Mouse (Mus musculus) heart, postnatal 0 days (tissue): Measurements from ENCODE around the gene Olfr517. TPM values are rescaled to one million over a fixed set of nuclear protein-coding genes. Genes with fewer than 3 reads are reported as not detected.

Experiments used
- ATAC-seq: fragments of 200-750 bp; cut with Nextera tagmentation; 2 replicates; pipeline ENCODE4 v1.8.0; 2017; ENCODE audit warnings: low read depth, moderate number of reproducible peaks, moderate library complexity; ENCODE audit not compliant: insufficient read depth
- DNase-seq: peaks from one replicate; pipeline ENCODE4 v3.0.0-alpha.2; 2016; ENCODE audit warnings: low spot score
- H3K27ac ChIP-seq: fragments of 300-500 bp; sonication (generic); 2 replicates; pipeline ENCODE4 v1.5.1; 2014; ENCODE audit warnings: low read depth, mild to moderate bottlenecking
- H3K27me3 ChIP-seq: fragments of 300-500 bp; sonication (generic); 2 replicates; pipeline ENCODE4 v1.6.1; 2014; ENCODE audit warnings: low read length, mixed read lengths; ENCODE audit not compliant: control insufficient read depth, insufficient read depth
- H3K36me3 ChIP-seq: fragments of 300-500 bp; sonication (generic); replicated peaks from 2 replicates; pipeline ENCODE4 v1.6.1; 2014; ENCODE audit warnings: low read length, mixed read lengths; ENCODE audit not compliant: control insufficient read depth, insufficient read depth
- H3K4me1 ChIP-seq: fragments of 300-500 bp; sonication (generic); 2 replicates; pipeline ENCODE4 v1.6.1; 2014; ENCODE audit warnings: antibody characterized with exemption; ENCODE audit not compliant: control insufficient read depth, insufficient read depth
- H3K4me2 ChIP-seq: fragments of 300-500 bp; sonication (generic); 2 replicates; pipeline ENCODE4 v1.6.1; 2014; ENCODE audit warnings: low read depth, mild to moderate bottlenecking, low read length, moderate library complexity
- H3K4me3 ChIP-seq: fragments of 300-500 bp; sonication (generic); 2 replicates; pipeline ENCODE4 v1.5.1; 2014; ENCODE audit warnings: low read depth, low read length
- H3K9ac ChIP-seq: fragments of 300-500 bp; sonication (generic); replicated peaks from 2 replicates; pipeline ENCODE4 v1.6.1; 2014; ENCODE audit warnings: low read depth, low read length, mixed read lengths
- H3K9me3 ChIP-seq: fragments of 300-500 bp; sonication (generic); replicated peaks from 2 replicates; pipeline ENCODE4 v1.6.1; 2016; ENCODE audit warnings: low read length; ENCODE audit not compliant: control insufficient read depth
- CTCF ChIP-seq: IDR thresholded peaks from 2 replicates; pipeline ENCODE4 v1.5.1; 2016; ENCODE audit warnings: antibody characterized with exemption, control low read depth, low read depth
- EP300 ChIP-seq: IDR thresholded peaks from 2 replicates; pipeline ENCODE4 v1.6.1; 2016; ENCODE audit warnings: antibody characterized with exemption, low read depth
- WGBS: fragments of 180-500 bp; shearing (Covaris S2); extraction: QIAGEN DNeasy Blood & Tissue Kit; methylation state at CpG from one replicate; pipeline ENCODE4 v1.1.7; 2014; 5-methylcytosine and 5-hydroxymethylcytosine counted together
- polyA plus RNA-seq: library from polyadenylated mRNA; unstranded; fragments of >200 nt; fragmentation: Nextera tagmentation; extraction: Ambion mirVana; gene quantifications from 2 replicates; pipeline ENCODE4 v1.2.1, GENCODE M21; 2015
- total RNA-seq: library from RNA; depleted of rRNA; stranded (reverse); fragments of >200 nt; gene quantifications from 2 replicates; pipeline ENCODE4 v1.2.3, GENCODE M21; 2014; ENCODE audit warnings: low replicate concordance; rRNA removed

Olfr517 gene
- total RNA-seq (not detected in 2 replicates), polyA plus RNA-seq (not detected in 2 replicates)

DNA sequence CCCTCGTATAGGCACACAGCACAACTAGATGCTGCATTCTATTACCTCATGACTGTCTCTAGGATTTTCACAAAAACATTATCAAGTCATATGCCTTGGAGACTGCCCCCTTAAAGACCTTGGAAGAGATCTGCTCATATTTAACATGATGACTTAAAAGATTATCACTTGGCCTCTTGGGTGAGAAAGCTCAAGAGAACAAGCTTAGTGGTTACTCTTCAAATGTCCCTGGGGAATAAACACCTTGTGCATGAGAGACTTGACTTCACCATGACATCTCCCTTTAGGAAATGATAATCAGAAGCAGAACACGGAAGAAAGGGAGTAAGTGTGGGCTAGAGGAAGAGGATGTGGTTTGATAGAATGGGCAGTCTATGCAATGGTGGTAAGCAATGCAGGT, at the start of gene Olfr517:
TSS of gene Olfr517 (minus strand) at position 101 of the 400 bp plus-strand sequence.
- H3K9ac ChIP-seq, result no peak within 1 kb of the TSS
- DNase-seq, result no peak
- no peaks in the 10 kb centered on the region for H3K36me3 ChIP-seq
- H3K9me3 ChIP-seq, result no peaks in the 10 kb centered on the region
- no peak within 1 kb of the TSS for H3K4me3 ChIP-seq
- H3K4me1 ChIP-seq, result no peaks in the 10 kb centered on the region
- no peak for ATAC-seq
- no peak within 1 kb of the TSS for H3K27ac ChIP-seq
- WGBS, result 31% methylated on average over 2 of the region's 2 CpGs
- TF ChIP-seq EP300, result no peak
- H3K4me2 ChIP-seq, result no peak within 1 kb of the TSS
- no peaks in the 10 kb centered on the region for H3K27me3 ChIP-seq

DNA sequence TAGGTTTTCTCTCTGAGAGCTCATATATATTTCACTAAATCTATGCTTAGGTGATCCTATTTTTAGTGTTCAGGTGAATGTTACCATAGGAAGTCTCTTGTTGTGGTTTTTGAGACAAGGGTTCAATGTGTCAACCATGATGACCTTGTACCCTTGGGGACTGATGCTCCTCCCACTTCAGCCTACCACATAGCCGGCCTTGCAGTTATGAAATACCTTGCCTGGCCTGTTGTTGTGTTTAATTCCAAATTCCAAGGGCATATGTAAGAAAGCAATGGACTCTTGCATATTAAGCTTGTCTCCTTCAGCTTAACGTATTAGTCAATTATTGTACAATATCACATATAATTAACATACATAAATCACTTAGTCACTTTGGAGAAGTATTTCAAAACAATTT, 31.8 kb upstream of the Olfr517 start:
- H3K4me2 ChIP-seq, result no peak overlapping the region
- no peak for ATAC-seq

DNA sequence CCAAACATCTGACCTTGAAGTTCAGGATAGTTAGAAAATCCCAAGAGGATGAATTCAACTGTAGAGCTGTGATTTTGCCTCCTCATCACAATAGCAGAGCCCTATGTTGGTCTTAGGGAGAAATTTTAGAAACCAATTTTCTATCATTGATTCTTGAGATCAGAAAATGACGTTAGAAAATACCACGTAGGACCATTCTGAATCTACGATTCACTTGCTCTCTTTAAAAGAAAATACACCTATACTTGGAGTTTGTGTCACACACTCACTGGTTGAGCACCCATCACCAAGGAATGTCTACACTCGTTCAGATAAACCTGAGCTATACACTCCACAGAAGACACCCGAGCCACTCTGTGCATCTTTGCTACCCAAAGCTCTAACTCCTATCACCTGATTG, 22.1 kb upstream of the Olfr517 start, which contains the start of gene Olfr519:
TSS of gene Olfr519 (minus strand) at position 101 of the 400 bp plus-strand sequence.
- ATAC-seq (no peak), DNase-seq (no peak)
- H3K9me3 ChIP-seq, result no peaks in the 10 kb centered on the region
- no peak within 1 kb of the TSS for H3K4me2 ChIP-seq
- WGBS, result 67% methylated on average over 5 of the region's 5 CpGs
- no peak within 1 kb of the TSS for H3K9ac ChIP-seq
- H3K4me3 ChIP-seq, result no peak within 1 kb of the TSS
- no peaks in the 10 kb centered on the region for H3K4me1 ChIP-seq
- no peaks in the 10 kb centered on the region for H3K27me3 ChIP-seq
- H3K27ac ChIP-seq, result no peak within 1 kb of the TSS
- TF ChIP-seq EP300 (no peak), CTCF (no peak)
- H3K36me3 ChIP-seq, result no peaks in the 10 kb centered on the region

More for the DNA sequence above, 31.8 kb upstream of the Olfr517 start:
- H3K9ac ChIP-seq, result no peak overlapping the region
- H3K36me3 ChIP-seq, result no peaks in the 10 kb centered on the region
- no peak overlapping the region for H3K27ac ChIP-seq
- H3K4me1 ChIP-seq, result no peaks in the 10 kb centered on the region
- DNase-seq, result no peak
- H3K9me3 ChIP-seq, result no peaks in the 10 kb centered on the region
- 68% methylated on average over 2 of the region's 2 CpGs for WGBS
- no peaks in the 10 kb centered on the region for H3K27me3 ChIP-seq
- TF ChIP-seq CTCF, result no peak
- TF ChIP-seq EP300, result no peak
- H3K4me3 ChIP-seq, result no peak overlapping the region

DNA sequence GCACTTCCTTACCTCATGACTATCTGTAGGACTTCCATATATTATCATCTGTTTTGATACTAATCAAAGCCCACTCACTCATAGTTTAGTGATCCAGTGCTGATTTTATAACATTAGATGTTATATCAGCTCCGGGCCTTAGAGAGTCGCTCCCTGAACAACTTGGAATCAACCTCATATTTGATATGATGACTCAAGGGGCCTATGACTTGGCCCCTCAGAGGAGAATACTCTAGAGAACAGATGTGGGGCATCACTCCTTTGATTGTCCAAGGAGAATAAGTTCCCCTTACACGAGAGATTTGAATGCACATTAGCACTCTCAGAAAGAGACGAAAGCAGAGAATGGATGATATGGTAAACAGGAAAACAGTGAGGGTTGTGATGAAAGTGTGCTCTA, 12.7 kb upstream of the Olfr517 start, which contains the start of gene Olfr518:
TSS of gene Olfr518 (minus strand) at position 101 of the 400 bp plus-strand sequence.
- Histone ChIP-seq H3K9ac (no peak within 1 kb of the TSS), H3K27me3 (no peaks in the 10 kb centered on the region)
- 60% methylated on average over 4 of the region's 4 CpGs for WGBS

DNA sequence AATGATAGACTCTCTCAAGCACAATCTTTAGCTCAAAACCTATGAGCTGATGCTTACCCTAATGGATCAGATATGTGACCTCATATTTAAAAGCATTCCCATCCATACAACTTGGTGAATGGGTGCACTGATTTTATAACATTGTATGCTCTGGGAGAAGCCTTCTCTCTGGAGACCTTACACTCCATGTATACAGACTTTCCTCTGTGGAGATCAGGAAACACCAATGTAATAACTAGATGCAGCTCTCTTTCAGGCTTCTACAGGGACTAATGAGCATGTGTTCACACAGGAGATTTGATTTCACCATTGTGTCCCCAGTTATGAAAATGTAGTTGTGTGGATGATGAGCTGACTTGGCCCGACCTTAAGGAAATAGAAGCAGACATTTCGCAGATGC, 21.8 kb downstream of the Olfr517 start, which contains the start of gene Olfr516:
TSS of gene Olfr516 (minus strand) at position 101 of the 400 bp plus-strand sequence.
- H3K4me1 ChIP-seq, result no peaks in the 10 kb centered on the region
- whole genome bisulfite sequencing, result 72% methylated on average over 2 of the region's 2 CpGs

More for the DNA sequence above, 12.7 kb upstream of the Olfr517 start, which contains the start of gene Olfr518:
- Histone ChIP-seq H3K4me2 (no peak within 1 kb of the TSS), H3K4me3 (no peak within 1 kb of the TSS), H3K9me3 (no peaks in the 10 kb centered on the region), H3K27ac (no peak within 1 kb of the TSS), H3K4me1 (no peaks in the 10 kb centered on the region), H3K36me3 (no peaks in the 10 kb centered on the region)
- DNase-seq (no peak), ATAC-seq (no peak)
- TF ChIP-seq CTCF (no peak), EP300 (no peak)

DNA sequence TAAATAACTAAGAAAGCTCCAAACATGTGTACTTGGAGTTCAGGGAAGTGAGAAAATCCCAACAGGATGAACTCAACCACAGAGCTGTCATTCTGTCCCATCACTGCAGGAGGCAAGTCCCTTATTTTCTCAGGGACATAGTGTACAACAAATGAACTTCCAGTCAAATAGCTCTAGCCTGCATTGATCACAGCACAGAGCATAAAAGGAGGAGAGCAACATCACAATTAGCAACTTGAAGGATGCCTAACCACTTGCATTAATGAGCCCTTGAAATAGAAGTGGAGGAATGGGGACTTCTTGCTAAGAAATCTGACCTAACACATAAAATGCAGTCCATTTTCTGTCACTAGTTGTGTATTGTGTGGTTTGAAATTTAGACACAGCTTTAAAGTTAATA, 46.3 kb downstream of the Olfr517 start, which contains the start of gene Olfr514:
TSS of gene Olfr514 (minus strand) at position 101 of the 400 bp plus-strand sequence.
- DNase-seq (no peak), ATAC-seq (no peak)
- Histone ChIP-seq H3K27me3 (no peaks in the 10 kb centered on the region), H3K4me3 (no peak within 1 kb of the TSS), H3K27ac (no peak within 1 kb of the TSS), H3K9ac (no peak within 1 kb of the TSS), H3K4me2 (no peak within 1 kb of the TSS), H3K36me3 (no peaks in the 10 kb centered on the region), H3K4me1 (no peaks in the 10 kb centered on the region), H3K9me3 (0 out of 2 replicates have a peak, but pooled peaks cover 4% of the 10 kb centered on the region)
- TF ChIP-seq CTCF (no peak), EP300 (no peak)

More for the DNA sequence above, 21.8 kb downstream of the Olfr517 start, which contains the start of gene Olfr516:
- no peak within 1 kb of the TSS for H3K9ac ChIP-seq
- no peaks in the 10 kb centered on the region for H3K36me3 ChIP-seq
- DNase-seq, result no peak
- no peaks in the 10 kb centered on the region for H3K27me3 ChIP-seq
- TF ChIP-seq CTCF, result no peak
- TF ChIP-seq EP300, result no peak
- no peak within 1 kb of the TSS for H3K4me2 ChIP-seq
- no peak within 1 kb of the TSS for H3K4me3 ChIP-seq
- ATAC-seq, result no peak
- H3K27ac ChIP-seq, result no peak within 1 kb of the TSS
- no peaks in the 10 kb centered on the region for H3K9me3 ChIP-seq

Other genes with a start within 250 kb of the Olfr517 start
- gene Olfr508, start 242.4 kb downstream of the Olfr517 start, total RNA-seq, result not detected in 2 replicates
- not detected in 2 replicates for gene Olfr508, start 242.4 kb downstream of the Olfr517 start, polyA plus RNA-seq
- not detected in 2 replicates for gene Olfr509, start 220.5 kb downstream of the Olfr517 start, total RNA-seq
- not detected in 2 replicates for gene Olfr509, start 220.5 kb downstream of the Olfr517 start, polyA plus RNA-seq
- gene Olfr510, start 206.0 kb downstream of the Olfr517 start, total RNA-seq, result not detected in 2 replicates
- not detected in 2 replicates for gene Olfr510, start 206.0 kb downstream of the Olfr517 start, polyA plus RNA-seq
- not detected in 2 replicates for gene Olfr512, start 159.1 kb downstream of the Olfr517 start, total RNA-seq
- gene Olfr512, start 159.1 kb downstream of the Olfr517 start, polyA plus RNA-seq, result not detected in 2 replicates
- gene Olfr513, start 121.4 kb downstream of the Olfr517 start, total RNA-seq, result not detected in 2 replicates
- not detected in 2 replicates for gene Olfr513, start 121.4 kb downstream of the Olfr517 start, polyA plus RNA-seq
- gene Olfr514, start 46.4 kb downstream of the Olfr517 start, total RNA-seq, result not detected in 2 replicates
- gene Olfr514, start 46.4 kb downstream of the Olfr517 start, polyA plus RNA-seq, result not detected in 2 replicates
- not detected in 2 replicates for gene Olfr516, start 21.9 kb downstream of the Olfr517 start, total RNA-seq
- gene Olfr516, start 21.9 kb downstream of the Olfr517 start, polyA plus RNA-seq, result not detected in 2 replicates
- gene Olfr518, start 12.6 kb upstream of the Olfr517 start, total RNA-seq, result not detected in 2 replicates
- gene Olfr518, start 12.6 kb upstream of the Olfr517 start, polyA plus RNA-seq, result not detected in 2 replicates
- not detected in 2 replicates for gene Olfr519, start 22.0 kb upstream of the Olfr517 start, total RNA-seq
- not detected in 2 replicates for gene Olfr519, start 22.0 kb upstream of the Olfr517 start, polyA plus RNA-seq
- 9.8 and 16.4 TPM in 2 replicates for gene Nlrp10, start 57.8 kb upstream of the Olfr517 start, total RNA-seq
- 15.6 and 15.7 TPM in 2 replicates for gene Nlrp10, start 57.8 kb upstream of the Olfr517 start, polyA plus RNA-seq
- 75.7 and 107 TPM in 2 replicates for gene Eif3f, start 62.0 kb upstream of the Olfr517 start, total RNA-seq
- gene Eif3f, start 62.0 kb upstream of the Olfr517 start, polyA plus RNA-seq, result 42.9 and 47.1 TPM in 2 replicates
- gene Tub, start 78.0 kb upstream of the Olfr517 start, total RNA-seq, result 0.88 and 3.9 TPM in 2 replicates
- gene Tub, start 78.0 kb upstream of the Olfr517 start, polyA plus RNA-seq, result 0.30 and 0.33 TPM in 2 replicates
- gene Ric3, start 211.0 kb upstream of the Olfr517 start, total RNA-seq, result 0.42 and 0.54 TPM in 2 replicates
- 0.38 and 0.58 TPM in 2 replicates for gene Ric3, start 211.0 kb upstream of the Olfr517 start, polyA plus RNA-seq